Mouse (Mus musculus) E14TG2a.4 (cell line): ENCODE data around the gene Tagap1.
"Not testable (repeated sequence)": the region's sequence is repeated elsewhere in the genome, so short reads cannot be mapped to it uniquely, and the experiment has no call there.

Experiments used
- CTCF ChIP-seq: conservative IDR thresholded peaks from 2 replicates; pipeline ENCODE4 v1.5.1; 2014; ENCODE audit warnings: low read length
- NANOG ChIP-seq: IDR thresholded peaks from 2 replicates; pipeline ENCODE4 v1.6.1; 2014; ENCODE audit warnings: borderline replicate concordance, low read length, mixed read lengths
- POU5F1 ChIP-seq: IDR thresholded peaks from 2 replicates; pipeline ENCODE4 v1.6.1; 2014; ENCODE audit warnings: low read length, borderline replicate concordance

DNA sequence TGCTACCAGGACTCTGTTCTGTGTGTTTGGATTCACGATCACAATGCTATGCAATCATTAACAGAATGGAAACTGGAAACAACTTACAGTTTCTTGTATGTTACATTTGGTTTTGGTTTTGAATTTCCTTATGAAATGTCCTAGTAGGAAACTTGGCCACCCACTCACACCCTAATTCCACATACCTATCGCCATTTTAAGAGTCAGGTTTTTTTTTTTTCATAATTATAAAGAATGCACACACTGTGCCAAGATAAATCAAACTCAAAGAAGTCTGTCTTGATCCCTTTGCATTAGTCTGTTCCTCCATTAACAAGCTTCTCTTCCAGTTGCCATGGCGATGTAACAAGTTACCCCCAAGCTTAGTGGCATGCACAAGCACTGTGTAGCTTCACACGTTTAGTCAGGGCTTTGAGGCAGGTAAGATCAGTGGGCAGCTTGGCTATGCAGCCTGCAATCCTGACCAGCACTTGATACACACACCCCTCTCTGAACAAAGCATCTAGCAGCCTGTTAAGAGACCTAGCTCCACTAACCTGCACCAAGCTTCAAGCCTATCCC, 12.0 kb upstream of the Tagap1 start:
- not testable (repeated sequence) for TF ChIP-seq CTCF, NANOG, POU5F1
